ENCODE assay signal across 12 mouse cellular contexts in the genomic region with DNA sequence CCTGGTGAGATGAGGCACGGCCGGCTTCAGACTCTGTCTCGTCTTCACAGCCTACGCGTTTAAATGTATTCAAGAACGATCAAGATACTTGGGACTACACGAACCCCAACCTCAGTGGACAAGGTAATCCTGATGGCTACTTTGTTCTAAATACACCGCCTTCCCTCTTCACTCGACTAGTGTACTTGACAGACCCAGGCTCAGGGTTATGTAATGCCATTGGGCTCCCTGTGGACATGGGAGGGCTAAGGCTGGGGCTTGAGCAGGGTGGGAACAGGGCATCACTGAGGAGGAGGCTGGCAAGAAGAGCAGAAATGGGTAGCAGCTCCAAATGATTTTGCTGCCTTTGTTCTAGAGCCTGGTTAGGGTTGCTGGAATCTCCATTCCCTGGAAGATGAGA. TPM values are rescaled to one million over a fixed set of nuclear protein-coding genes. Genes with fewer than 3 reads are reported as not detected.
A peak's percentile ranks its signal among the peaks of the same experiment; 100 is the strongest.
DNase-seq lines count a peak whose midpoint lies in the region; ATAC-seq and TF ChIP-seq lines count a peak whose summit lies in the region.
"Had no signal": no experiment of that assay in that cellular context is flagged by ENCODE, and none has a peak within 500 bp of the region (broad histone marks: within the 10 kb centered on the region; RNA-seq: fewer than 3 reads in every experiment).

No protein-coding gene starts in this region.

- H3K4me1 ChIP-seq in cerebellum, adult 2 months (ENCODE audit: control insufficient read depth, insufficient read depth, low read length): peaks cover 24% of the 10 kb centered on the region
- H3K4me1 ChIP-seq in kidney, embryonic 14.5 days (ENCODE audit: control insufficient read depth, insufficient read depth, low read length): peaks cover 41% of the 10 kb centered on the region
- H3K4me1 ChIP-seq in neural tube, embryonic 13.5 days (replicated peaks): peaks cover 83% of the 10 kb centered on the region

- no peak for DNase-seq in cerebellum, adult 2 months
- no peak for DNase-seq in cerebellum, adult 9-11 months
- DNase-seq in kidney, adult 18-20 months: no peak
- no peak for DNase-seq in neural tube, embryonic 10.5 days (ENCODE audit: extremely low spot score, low spot score)
- no peak for DNase-seq in spleen, postnatal 4 days (ENCODE audit: low spot score in 2 of 2)
- no peak for DNase-seq in gastrocnemius, postnatal 25 days
- DNase-seq: adrenal gland, postnatal 36 days; kidney, postnatal 14 days; thymus, postnatal 36 days had no signal

- no peak for TF ChIP-seq CTCF in cerebellum, adult 2 months (IDR thresholded peaks at IDR 0.05; ENCODE audit: borderline replicate concordance, insufficient read depth, low read depth, low read length)

- TF ChIP-seq POLR2A in cerebellum, adult 2 months (IDR thresholded peaks at IDR 0.05; ENCODE audit: borderline replicate concordance, insufficient read depth, low read length): no peak

- WGBS in cerebellum, adult 2 months: 74% methylated on average over 9 of the region's 9 CpGs
- WGBS in kidney, embryonic 14.5 days: 92% methylated on average over 9 of the region's 9 CpGs
- 90% methylated on average over 9 of the region's 9 CpGs for WGBS in neural tube, embryonic 13.5 days

- no peak for ATAC-seq in kidney, embryonic 14.5 days (ENCODE audit: low FRiP score, low TSS enrichment)
- ATAC-seq in neural tube, embryonic 13.5 days (ENCODE audit: low read depth): no peak
- ATAC-seq: forebrain, embryonic 14.5 days had no signal

- peaks cover 84% of the 10 kb centered on the region for H3K36me3 ChIP-seq in kidney, embryonic 14.5 days (ENCODE audit: control insufficient read depth, insufficient read depth, low read length)
- H3K36me3 ChIP-seq in neural tube, embryonic 13.5 days: peaks cover 82% of the 10 kb centered on the region

- no peaks in the 10 kb centered on the region for H3K27me3 ChIP-seq in cerebellum, adult 2 months (ENCODE audit: control insufficient read depth, insufficient read depth, low read length)
- H3K27me3 ChIP-seq in kidney, embryonic 14.5 days (ENCODE audit: control insufficient read depth, insufficient read depth, low read length): no peaks in the 10 kb centered on the region
- no peaks in the 10 kb centered on the region for H3K27me3 ChIP-seq in neural tube, embryonic 13.5 days

- H3K27ac ChIP-seq in cerebellum, adult 2 months (ENCODE audit: insufficient read depth, low read length): 0 out of 2 replicates have a peak overlapping the region, but pooled peaks have one; percentile 32
- no peak overlapping the region for H3K27ac ChIP-seq in kidney, embryonic 14.5 days (ENCODE audit: low read depth, low read length)
- no peak overlapping the region for H3K27ac ChIP-seq in neural tube, embryonic 13.5 days (replicated peaks)

- no peak overlapping the region for H3K4me2 ChIP-seq in kidney, embryonic 14.5 days (replicated peaks; ENCODE audit: low read depth, low read length)
- H3K4me2 ChIP-seq in neural tube, embryonic 13.5 days: no peak overlapping the region

- no peaks in the 10 kb centered on the region for H3K9me3 ChIP-seq in kidney, embryonic 14.5 days (ENCODE audit: control insufficient read depth, low read length)
- H3K9me3 ChIP-seq in neural tube, embryonic 13.5 days: no peaks in the 10 kb centered on the region

- H3K9ac ChIP-seq in kidney, embryonic 14.5 days (ENCODE audit: low read depth, low read length): peak overlapping the region; percentile 18
- 0 out of 2 replicates have a peak overlapping the region, but pooled peaks have one; percentile 31 for H3K9ac ChIP-seq in neural tube, embryonic 13.5 days

- no peak overlapping the region for H3K4me3 ChIP-seq in cerebellum, adult 2 months (replicated peaks; ENCODE audit: insufficient read depth, low read depth, low read length)
- H3K4me3 ChIP-seq in kidney, embryonic 14.5 days (ENCODE audit: low read length): no peak overlapping the region
- H3K4me3 ChIP-seq in neural tube, embryonic 13.5 days: no peak overlapping the region

RNA-seq across cellular contexts. Expression of gene Hnrnpl, which starts 6.9 kb away (rescaled TPM):
- polyA plus RNA-seq in cerebellum, adult 2 months (2012; rRNA removed): 366 and 379 TPM in 2 replicates
- 283 and 322 TPM in 2 replicates for polyA plus RNA-seq in kidney, embryonic 14.5 days (2014; fragmentation: Nextera tagmentation; extraction: Ambion mirVana)
- polyA plus RNA-seq in neural tube, embryonic 13.5 days (2015; fragmentation: Nextera tagmentation; extraction: Ambion mirVana): 214 and 237 TPM in 2 replicates
- 100 to 1,000 TPM; 118 to 120 TPM for total RNA-seq in gastrocnemius, postnatal 25 days (2021)

RNA-seq across cellular contexts. Expression of gene Ech1, which starts 9.8 kb away (rescaled TPM):
- 106 and 115 TPM in 2 replicates for polyA plus RNA-seq in cerebellum, adult 2 months (2012; rRNA removed)
- 134 and 150 TPM in 2 replicates for polyA plus RNA-seq in kidney, embryonic 14.5 days (2014; fragmentation: Nextera tagmentation; extraction: Ambion mirVana)
- polyA plus RNA-seq in neural tube, embryonic 13.5 days (2015; fragmentation: Nextera tagmentation; extraction: Ambion mirVana): 88.7 and 98.1 TPM in 2 replicates
- total RNA-seq in gastrocnemius, postnatal 25 days (2021): 100 to 1,000 TPM; 185 to 241 TPM

RNA-seq across cellular contexts. Expression of gene Lgals4, which starts 18.4 kb away (rescaled TPM):
- polyA plus RNA-seq in cerebellum, adult 2 months (2012; rRNA removed): 6.9 and 8.3 TPM in 2 replicates
- 3.8 and 3.9 TPM in 2 replicates for polyA plus RNA-seq in kidney, embryonic 14.5 days (2014; fragmentation: Nextera tagmentation; extraction: Ambion mirVana)
- 5.0 and 6.2 TPM in 2 replicates for polyA plus RNA-seq in neural tube, embryonic 13.5 days (2015; fragmentation: Nextera tagmentation; extraction: Ambion mirVana)
- 1 to 10 TPM; 3.2 to 5.4 TPM for total RNA-seq in gastrocnemius, postnatal 25 days (2021)

RNA-seq across cellular contexts. Expression of gene Rinl, which starts 26.5 kb away (rescaled TPM):
- polyA plus RNA-seq in cerebellum, adult 2 months (2012; rRNA removed): 3.0 and 3.1 TPM in 2 replicates
- polyA plus RNA-seq in kidney, embryonic 14.5 days (2014; fragmentation: Nextera tagmentation; extraction: Ambion mirVana): 2.9 and 5.6 TPM in 2 replicates
- 1.7 and 2.6 TPM in 2 replicates for polyA plus RNA-seq in neural tube, embryonic 13.5 days (2015; fragmentation: Nextera tagmentation; extraction: Ambion mirVana)
- total RNA-seq in gastrocnemius, postnatal 25 days (2021): under 1 TPM; 0.51 to 0.78 TPM

RNA-seq across cellular contexts. Expression of gene Nfkbib, which starts 47.9 kb away (rescaled TPM):
- 39.6 and 40.0 TPM in 2 replicates for polyA plus RNA-seq in cerebellum, adult 2 months (2012; rRNA removed)
- 39.2 and 43.9 TPM in 2 replicates for polyA plus RNA-seq in kidney, embryonic 14.5 days (2014; fragmentation: Nextera tagmentation; extraction: Ambion mirVana)
- 63.4 and 67.7 TPM in 2 replicates for polyA plus RNA-seq in neural tube, embryonic 13.5 days (2015; fragmentation: Nextera tagmentation; extraction: Ambion mirVana)
- total RNA-seq in gastrocnemius, postnatal 25 days (2021): 10 to 100 TPM; 24.4 to 27.9 TPM
